Mouse (Mus musculus): ENCODE measurements at regions not wholly inside any gene's neighbourhood (a gene's known extent, or its start where the extent isn't known, plus 50 kb on each side); places are given as distances from the start of the nearest gene placed in this dataset.
A peak's percentile ranks its signal among the peaks of the same experiment; 100 is the strongest.

DNA sequence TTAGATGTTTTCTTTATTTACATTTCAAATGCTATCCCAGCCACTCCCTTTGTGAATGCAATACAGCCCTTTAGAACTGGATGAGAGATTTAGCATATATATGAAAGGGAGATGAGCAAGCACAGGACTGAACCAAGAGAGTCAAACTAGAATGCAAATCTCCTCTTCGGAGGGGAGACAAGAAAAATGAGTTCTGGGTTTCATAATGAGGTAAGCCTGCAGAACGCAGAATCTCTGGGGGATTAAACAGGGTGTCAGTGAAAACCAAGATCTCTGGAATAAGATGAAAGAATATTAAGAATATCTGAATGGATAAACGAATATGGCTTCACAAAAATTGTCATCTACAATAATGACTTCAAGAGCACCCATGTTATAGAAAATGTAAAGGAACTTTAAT, 130.6 kb upstream of the Sem1 start:
- H3K27ac ChIP-seq (ENCODE audit: low read depth, low read length), result no peak overlapping the region
- no peaks in the 10 kb centered on the region for H3K4me1 ChIP-seq (ENCODE audit: control insufficient read depth, insufficient read depth, low read length)
- no peaks in the 10 kb centered on the region for H3K27me3 ChIP-seq (ENCODE audit: control insufficient read depth, insufficient read depth, low read length)
- H3K4me2 ChIP-seq (ENCODE audit: low read depth, low read length), result no peak overlapping the region
- ATAC-seq (ENCODE audit: low read depth), result no peak
- WGBS, result 82% methylated on average over 3 of the region's 3 CpGs
- no peaks in the 10 kb centered on the region for H3K36me3 ChIP-seq (ENCODE audit: control insufficient read depth, insufficient read depth, low read length)
- H3K9ac ChIP-seq (replicated peaks; ENCODE audit: low read depth, low read length), result no peak overlapping the region
- no peaks in the 10 kb centered on the region for H3K9me3 ChIP-seq (ENCODE audit: control insufficient read depth, low read length)
- H3K4me3 ChIP-seq (ENCODE audit: low read depth, low read length), result no peak overlapping the region

DNA sequence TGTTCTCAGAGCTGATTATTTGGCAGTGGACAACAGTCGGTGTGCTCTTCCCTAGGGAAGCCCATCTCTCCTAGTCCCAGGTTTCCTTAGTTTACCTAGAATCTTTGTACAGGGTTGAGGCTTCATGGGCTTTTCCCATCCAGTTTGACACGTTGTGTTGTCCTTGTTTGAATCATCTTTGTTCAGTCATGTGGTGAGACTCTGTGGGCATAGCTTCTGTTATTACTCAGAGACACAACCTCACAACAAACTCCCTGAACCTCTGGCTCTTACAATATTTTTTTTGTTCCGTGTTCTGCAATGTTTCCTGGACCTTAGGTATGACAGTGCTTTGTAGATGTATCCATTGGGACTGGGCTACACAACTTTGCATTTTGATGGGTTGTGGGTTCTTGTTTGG, 132.9 kb upstream of the Dlx6 start:
- no peaks in the 10 kb centered on the region for H3K36me3 ChIP-seq (ENCODE audit: control insufficient read depth, insufficient read depth, low read length)
- ATAC-seq (ENCODE audit: low read depth), result no peak
- WGBS, result 87% methylated on average over 3 of the region's 3 CpGs
- H3K4me3 ChIP-seq (ENCODE audit: low read depth, low read length), result no peak overlapping the region
- H3K4me1 ChIP-seq (ENCODE audit: control insufficient read depth, insufficient read depth, low read length), result no peaks in the 10 kb centered on the region
- H3K9me3 ChIP-seq (ENCODE audit: control insufficient read depth, low read length), result no peaks in the 10 kb centered on the region
- no peak overlapping the region for H3K4me2 ChIP-seq (ENCODE audit: low read depth, low read length)
- H3K27me3 ChIP-seq (ENCODE audit: control insufficient read depth, insufficient read depth, low read length), result no peaks in the 10 kb centered on the region
- H3K27ac ChIP-seq (ENCODE audit: low read depth, low read length), result no peak overlapping the region
- no peak overlapping the region for H3K9ac ChIP-seq (replicated peaks; ENCODE audit: low read depth, low read length)

DNA sequence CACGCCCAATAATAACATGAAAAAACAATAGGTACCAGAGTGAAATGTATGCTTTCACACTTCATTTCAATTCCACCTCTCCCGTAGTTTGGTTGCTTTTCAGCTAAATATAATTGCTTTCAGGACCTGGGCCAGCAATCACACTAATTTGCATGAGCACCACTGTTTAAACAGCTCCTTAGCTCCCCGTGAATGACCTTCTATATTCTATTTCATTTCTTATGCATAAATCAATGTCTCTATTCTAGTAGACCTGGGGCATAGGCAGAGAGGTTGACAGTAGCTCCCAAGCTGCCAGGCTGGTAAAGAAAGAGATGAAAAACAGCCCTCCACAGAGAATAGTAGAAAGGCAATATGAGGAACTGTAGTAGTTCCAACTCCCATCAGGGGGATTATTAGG, 117.7 kb upstream of the Dlx6 start:
- WGBS, result 59% methylated on average over 3 of the region's 3 CpGs
- ATAC-seq (ENCODE audit: low read depth), result no peak
- Histone ChIP-seq H3K27ac (ENCODE audit: low read depth, low read length) (no peak overlapping the region), H3K4me1 (ENCODE audit: control insufficient read depth, insufficient read depth, low read length) (no peaks in the 10 kb centered on the region), H3K9me3 (ENCODE audit: control insufficient read depth, low read length) (no peaks in the 10 kb centered on the region), H3K27me3 (ENCODE audit: control insufficient read depth, insufficient read depth, low read length) (no peaks in the 10 kb centered on the region), H3K36me3 (ENCODE audit: control insufficient read depth, insufficient read depth, low read length) (no peaks in the 10 kb centered on the region), H3K9ac (replicated peaks; ENCODE audit: low read depth, low read length) (no peak overlapping the region), H3K4me2 (ENCODE audit: low read depth, low read length) (no peak overlapping the region), H3K4me3 (ENCODE audit: low read depth, low read length) (no peak overlapping the region)

DNA sequence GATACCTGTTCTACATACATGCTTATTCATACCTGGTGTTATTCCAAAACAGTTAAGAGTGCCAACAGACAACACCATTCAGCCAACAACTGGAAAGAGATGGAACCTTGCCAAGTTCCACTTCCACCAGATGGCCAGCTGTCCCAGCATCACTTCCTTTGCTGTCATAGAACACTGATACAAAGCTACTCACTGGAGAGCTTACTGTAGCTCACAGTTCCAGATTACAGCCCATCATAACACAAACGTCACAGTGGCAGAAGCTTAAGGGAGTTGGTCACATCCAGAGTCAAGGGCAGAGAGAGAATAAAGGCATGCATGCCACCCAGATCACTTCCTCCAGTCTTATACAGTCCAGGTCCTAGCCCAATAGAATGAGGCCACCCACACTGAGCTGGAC, 84.0 kb upstream of the Dlx6 start:
- Histone ChIP-seq H3K27me3 (ENCODE audit: control insufficient read depth, insufficient read depth, low read length) (no peaks in the 10 kb centered on the region), H3K27ac (ENCODE audit: low read depth, low read length) (no peak overlapping the region), H3K4me1 (ENCODE audit: control insufficient read depth, insufficient read depth, low read length) (no peaks in the 10 kb centered on the region), H3K4me3 (ENCODE audit: low read depth, low read length) (no peak overlapping the region), H3K36me3 (ENCODE audit: control insufficient read depth, insufficient read depth, low read length) (no peaks in the 10 kb centered on the region), H3K4me2 (ENCODE audit: low read depth, low read length) (no peak overlapping the region), H3K9ac (replicated peaks; ENCODE audit: low read depth, low read length) (no peak overlapping the region), H3K9me3 (ENCODE audit: control insufficient read depth, low read length) (no peaks in the 10 kb centered on the region)
- WGBS, result 86% methylated on average over 1 of the region's 1 CpGs
- ATAC-seq (ENCODE audit: low read depth), result no peak

DNA sequence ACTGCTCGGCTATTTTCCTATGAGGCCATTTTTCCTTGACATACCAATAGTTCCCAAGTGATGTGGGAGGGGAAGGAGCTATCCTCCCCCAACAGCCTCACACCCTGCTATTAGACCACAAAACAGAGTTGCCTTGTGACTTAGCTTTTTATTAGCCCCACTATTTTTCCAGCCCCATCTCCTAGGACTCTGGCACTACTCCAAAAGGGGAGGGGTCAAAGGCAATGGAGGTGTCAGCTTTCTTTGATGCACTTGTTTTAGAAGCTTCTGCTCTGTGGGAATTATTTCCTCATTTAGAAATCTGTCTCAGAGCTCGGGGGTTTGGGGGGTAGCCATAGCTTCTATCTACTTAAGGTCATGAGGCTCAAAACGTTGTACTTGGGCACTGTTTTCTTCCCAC, 81.6 kb upstream of the Dlx6 start:
- ATAC-seq (ENCODE audit: low read depth), result no peak
- Histone ChIP-seq H3K4me2 (ENCODE audit: low read depth, low read length) (no peak overlapping the region), H3K4me3 (ENCODE audit: low read depth, low read length) (no peak overlapping the region), H3K4me1 (ENCODE audit: control insufficient read depth, insufficient read depth, low read length) (no peaks in the 10 kb centered on the region), H3K9ac (replicated peaks; ENCODE audit: low read depth, low read length) (no peak overlapping the region), H3K27me3 (ENCODE audit: control insufficient read depth, insufficient read depth, low read length) (no peaks in the 10 kb centered on the region), H3K27ac (ENCODE audit: low read depth, low read length) (no peak overlapping the region), H3K36me3 (ENCODE audit: control insufficient read depth, insufficient read depth, low read length) (no peaks in the 10 kb centered on the region), H3K9me3 (ENCODE audit: control insufficient read depth, low read length) (no peaks in the 10 kb centered on the region)
- WGBS, result 28% methylated on average over 3 of the region's 3 CpGs

DNA sequence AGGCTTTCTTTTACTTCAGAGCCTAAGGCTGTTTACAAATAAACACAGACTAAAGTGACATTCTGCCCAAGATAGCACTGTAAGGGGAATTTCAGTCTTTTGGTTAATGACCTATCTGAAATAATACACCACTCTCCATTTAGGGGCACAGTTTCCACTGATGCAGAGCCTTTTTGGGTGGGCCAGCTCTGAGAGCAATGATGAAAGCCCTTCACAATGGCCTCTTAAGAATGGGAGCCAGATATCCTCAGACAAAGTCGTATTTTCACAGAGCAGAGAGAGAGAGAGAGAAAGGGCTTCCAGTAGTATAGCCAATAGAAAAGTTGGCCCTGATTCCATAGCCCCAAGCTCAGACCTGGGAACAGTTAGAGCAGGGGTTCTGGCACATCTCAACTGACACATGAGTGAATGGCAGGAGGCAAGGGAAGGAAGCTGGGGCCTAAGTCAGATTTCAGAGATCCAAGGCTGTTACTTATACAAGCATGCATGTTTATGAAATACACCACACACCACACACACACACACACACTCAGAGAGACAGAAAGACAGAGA, 77.1 kb upstream of the Dlx6 start:
- Histone ChIP-seq H3K9me3 (ENCODE audit: control insufficient read depth, low read length) (no peaks in the 10 kb centered on the region), H3K9ac (replicated peaks; ENCODE audit: low read depth, low read length) (no peak overlapping the region), H3K4me3 (ENCODE audit: low read depth, low read length) (no peak overlapping the region), H3K36me3 (ENCODE audit: control insufficient read depth, insufficient read depth, low read length) (no peaks in the 10 kb centered on the region), H3K4me1 (ENCODE audit: control insufficient read depth, insufficient read depth, low read length) (no peaks in the 10 kb centered on the region), H3K27ac (ENCODE audit: low read depth, low read length) (no peak overlapping the region), H3K27me3 (ENCODE audit: control insufficient read depth, insufficient read depth, low read length) (no peaks in the 10 kb centered on the region), H3K4me2 (ENCODE audit: low read depth, low read length) (no peak overlapping the region)
- 25% methylated on average over 1 of the region's 1 CpGs for WGBS
- ATAC-seq (ENCODE audit: low read depth), result no peak

DNA sequence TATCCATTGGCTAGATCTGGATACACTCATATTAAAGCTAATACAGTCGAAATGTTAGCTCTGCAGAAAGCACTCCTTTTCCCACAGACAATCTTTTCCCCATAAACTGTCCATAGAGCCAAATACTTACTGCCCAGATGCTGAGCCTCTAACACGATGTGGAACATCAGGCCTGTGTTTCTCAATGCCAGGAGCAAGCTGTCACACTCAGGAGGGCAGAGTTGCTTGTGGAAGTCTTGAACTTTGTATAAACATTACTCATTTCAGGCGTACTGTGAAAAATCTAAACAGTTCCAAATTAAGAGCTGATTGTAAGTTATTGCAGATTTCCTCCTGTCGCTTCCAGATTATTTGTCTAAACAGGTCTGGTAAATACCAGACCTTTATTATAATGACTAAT, 75.6 kb upstream of the Dlx6 start:
- Histone ChIP-seq H3K9me3 (ENCODE audit: control insufficient read depth, low read length) (no peaks in the 10 kb centered on the region), H3K4me2 (ENCODE audit: low read depth, low read length) (no peak overlapping the region), H3K27me3 (ENCODE audit: control insufficient read depth, insufficient read depth, low read length) (no peaks in the 10 kb centered on the region), H3K27ac (ENCODE audit: low read depth, low read length) (no peak overlapping the region), H3K4me3 (ENCODE audit: low read depth, low read length) (no peak overlapping the region), H3K4me1 (ENCODE audit: control insufficient read depth, insufficient read depth, low read length) (no peaks in the 10 kb centered on the region), H3K36me3 (ENCODE audit: control insufficient read depth, insufficient read depth, low read length) (no peaks in the 10 kb centered on the region), H3K9ac (replicated peaks; ENCODE audit: low read depth, low read length) (no peak overlapping the region)
- ATAC-seq (ENCODE audit: low read depth), result no peak
- 77% methylated on average over 4 of the region's 4 CpGs for WGBS

DNA sequence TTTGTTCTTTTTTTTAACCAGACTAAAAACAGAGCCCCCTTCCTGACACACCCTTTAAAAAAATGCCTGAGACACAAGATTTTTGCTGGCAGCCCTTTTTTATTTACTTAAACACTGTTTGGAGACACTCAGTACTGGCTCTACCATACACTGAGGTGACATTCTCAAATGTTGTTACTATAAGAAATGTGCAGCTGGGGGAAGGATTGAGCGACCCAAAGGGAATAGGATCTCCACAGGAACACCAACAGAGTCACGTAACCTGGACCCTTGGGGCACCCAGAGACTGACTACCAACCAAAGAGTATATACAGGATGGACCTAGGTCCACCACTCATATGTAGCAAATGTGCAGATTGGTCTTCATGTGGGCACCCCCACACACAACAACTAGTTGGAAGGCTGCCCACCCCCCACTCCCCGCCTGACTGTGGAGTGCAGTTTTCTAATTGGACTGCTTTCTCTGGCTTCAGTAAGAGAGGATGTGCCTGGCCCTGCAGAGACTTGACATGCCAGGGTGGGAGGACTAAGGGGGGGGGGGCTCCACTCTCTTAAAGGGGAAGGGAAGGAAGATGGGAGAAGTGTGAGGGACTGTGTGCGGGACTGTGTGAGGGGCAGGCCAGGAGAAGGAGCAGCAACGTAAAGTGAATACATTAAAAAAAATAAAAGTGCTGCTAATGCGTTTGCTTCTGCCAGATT, 68.7 kb upstream of the Dlx6 start:
- Histone ChIP-seq H3K9ac (replicated peaks; ENCODE audit: low read depth, low read length) (no peak overlapping the region), H3K27me3 (ENCODE audit: control insufficient read depth, insufficient read depth, low read length) (no peaks in the 10 kb centered on the region), H3K9me3 (ENCODE audit: control insufficient read depth, low read length) (no peaks in the 10 kb centered on the region), H3K36me3 (ENCODE audit: control insufficient read depth, insufficient read depth, low read length) (no peaks in the 10 kb centered on the region), H3K4me3 (ENCODE audit: low read depth, low read length) (no peak overlapping the region), H3K4me1 (ENCODE audit: control insufficient read depth, insufficient read depth, low read length) (no peaks in the 10 kb centered on the region), H3K4me2 (ENCODE audit: low read depth, low read length) (no peak overlapping the region), H3K27ac (ENCODE audit: low read depth, low read length) (no peak overlapping the region)
- WGBS, result 63% methylated on average over 6 of the region's 6 CpGs
- ATAC-seq (ENCODE audit: low read depth), result peak; percentile 31; the same call in 1 of the 2 replicates

DNA sequence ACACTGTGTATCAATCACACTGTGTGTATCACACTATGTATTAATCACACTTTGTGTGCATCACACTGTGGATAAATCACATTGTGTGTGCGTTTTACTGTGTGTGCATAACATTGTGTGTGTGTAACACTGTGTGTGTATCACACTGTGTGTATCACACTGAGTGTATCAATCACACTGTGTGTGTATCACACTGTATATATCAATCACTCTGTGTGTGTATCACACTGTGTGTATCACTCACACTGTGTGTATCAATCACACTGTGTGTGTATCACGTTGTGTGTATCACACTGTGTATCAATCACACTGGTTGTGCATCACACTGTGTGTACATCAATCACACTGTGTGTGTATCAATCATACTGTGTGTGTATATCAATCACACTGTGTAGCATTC, 62.8 kb upstream of the Dlx6 start:
- Histone ChIP-seq H3K27ac (ENCODE audit: low read depth, low read length) (no peak overlapping the region), H3K9ac (replicated peaks; ENCODE audit: low read depth, low read length) (no peak overlapping the region), H3K27me3 (ENCODE audit: control insufficient read depth, insufficient read depth, low read length) (no peaks in the 10 kb centered on the region), H3K36me3 (ENCODE audit: control insufficient read depth, insufficient read depth, low read length) (no peaks in the 10 kb centered on the region), H3K4me3 (ENCODE audit: low read depth, low read length) (no peak overlapping the region), H3K9me3 (ENCODE audit: control insufficient read depth, low read length) (no peaks in the 10 kb centered on the region), H3K4me2 (ENCODE audit: low read depth, low read length) (no peak overlapping the region), H3K4me1 (ENCODE audit: control insufficient read depth, insufficient read depth, low read length) (no peaks in the 10 kb centered on the region)
- ATAC-seq (ENCODE audit: low read depth), result no peak
- WGBS, result 95% methylated on average over 2 of the region's 2 CpGs
